Mouse (Mus musculus) liver, embryonic 14.5 days (tissue): ENCODE measurements around the gene Rbbp6. TPM values are rescaled to one million over a fixed set of nuclear protein-coding genes. Genes with fewer than 3 reads are reported as not detected.

ENCODE experiments used
- ATAC-seq: fragments of 200-750 bp; cut with Nextera tagmentation; 2 replicates; pipeline ENCODE4 v1.8.0; 2017; ENCODE audit warnings: moderate number of reproducible peaks, mild to moderate bottlenecking, moderate library complexity; ENCODE audit not compliant: insufficient read depth
- DNase-seq, 3 experiments: peaks; one replicate each; pipeline ENCODE4 v3.0.0-alpha.2; 2012 to 2013; ENCODE audit warnings: low read depth in 3 of 3, low spot score in 3 of 3
- H3K27ac ChIP-seq: fragments of 300-500 bp; sonication (generic); 2 replicates; pipeline ENCODE4 v1.5.1; 2014; ENCODE audit warnings: moderate library complexity, mild to moderate bottlenecking, control low read depth, inconsistent platforms
- H3K27me3 ChIP-seq: fragments of 300-500 bp; sonication (generic); 2 replicates; pipeline ENCODE4 v1.6.1; 2014; ENCODE audit warnings: mild to moderate bottlenecking, low read length, moderate library complexity; ENCODE audit not compliant: control insufficient read depth, insufficient read depth
- H3K36me3 ChIP-seq: fragments of 300-500 bp; sonication (generic); replicated peaks from 2 replicates; pipeline ENCODE4 v1.6.1; 2014; ENCODE audit warnings: low read depth; ENCODE audit not compliant: control insufficient read depth, insufficient read depth
- H3K4me1 ChIP-seq, 2 experiments: fragments of 200-500 bp in 1 of 2; fragments of 300-500 bp in 1 of 2; sonication (generic) in 1 of 2; replicated peaks; 2 replicates each; pipeline ENCODE4 v1.6.1; 2012 to 2014; ENCODE audit warnings: antibody characterized with exemption in 1 of 2, inconsistent platforms in 1 of 2, low read length in 1 of 2; ENCODE audit not compliant: control insufficient read depth in 2 of 2, insufficient read depth in 2 of 2
- H3K4me2 ChIP-seq: fragments of 300-500 bp; sonication (generic); 2 replicates; pipeline ENCODE4 v1.6.1; 2014; ENCODE audit warnings: low read depth, mild to moderate bottlenecking, control low read depth, moderate library complexity
- H3K4me3 ChIP-seq, 2 experiments: fragments of 200-500 bp in 1 of 2; fragments of 300-500 bp in 1 of 2; sonication (generic) in 1 of 2; 2 replicates each; pipeline ENCODE4 v1.5.1; 2012 to 2014; ENCODE audit warnings: low read depth in 2 of 2, low read length in 2 of 2, mild to moderate bottlenecking in 2 of 2, control low read depth in 1 of 2, inconsistent platforms in 1 of 2, moderate library complexity in 1 of 2; ENCODE audit not compliant: insufficient read depth in 1 of 2
- H3K9ac ChIP-seq: fragments of 300-500 bp; sonication (generic); replicated peaks from 2 replicates; pipeline ENCODE4 v1.6.1; 2014; ENCODE audit warnings: mild to moderate bottlenecking, control low read depth, moderate library complexity
- H3K9me3 ChIP-seq: fragments of 300-500 bp; sonication (generic); 2 replicates; pipeline ENCODE4 v1.6.1; 2016; ENCODE audit warnings: low read length, mixed read lengths; ENCODE audit not compliant: control insufficient read depth
- CTCF ChIP-seq: IDR thresholded peaks from 2 replicates; pipeline ENCODE4 v1.5.1; 2016; ENCODE audit warnings: antibody characterized with exemption, low read depth, control low read depth
- EP300 ChIP-seq: IDR thresholded peaks from 2 replicates; pipeline ENCODE4 v1.6.1; 2016; ENCODE audit warnings: antibody characterized with exemption, low read depth
- WGBS: fragments of 180-500 bp; shearing (Covaris S2); extraction: QIAGEN DNeasy Blood & Tissue Kit; methylation state at CpG from one replicate; pipeline ENCODE4 v1.1.7; 2014; ENCODE audit not compliant: insufficient replicate concordance; 5-methylcytosine and 5-hydroxymethylcytosine counted together
- polyA plus RNA-seq, 2 experiments: library from polyadenylated mRNA; depleted of rRNA in 1 of 2; stranded (reverse) in 1 of 2; unstranded in 1 of 2; fragments of >200 nt; fragmentation: Nextera tagmentation in 1 of 2; extraction: Ambion mirVana in 1 of 2; gene quantifications; 2 replicates each; pipeline versions ENCODE4 v1.2.1 to v1.2.3; 2012 to 2014

Rbbp6 gene
- polyA plus RNA-seq, 2 experiments, result 9.8 to 14.6 TPM

DNA sequence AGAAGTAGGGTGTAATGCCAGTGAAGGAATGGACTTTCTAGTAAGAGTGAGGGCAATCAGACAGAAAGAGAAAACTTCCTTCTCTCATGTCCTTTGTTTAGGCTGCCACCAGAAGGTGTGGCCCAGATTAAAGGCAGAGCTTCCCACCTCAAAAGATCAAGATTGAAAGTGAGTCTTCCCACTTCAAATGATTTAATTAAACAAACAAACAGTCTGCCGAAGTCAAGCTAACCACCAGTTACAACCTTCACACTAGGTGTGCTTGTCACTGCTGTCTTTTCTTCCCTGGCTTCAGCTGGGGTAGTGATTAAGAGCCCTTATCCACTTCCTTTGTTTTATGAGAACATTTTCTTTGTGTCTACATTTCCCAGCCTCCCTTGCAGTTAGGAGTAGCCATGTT, 33.3 kb upstream of the Rbbp6 start:
- no peak overlapping the region for H3K9ac ChIP-seq
- no peaks in the 10 kb centered on the region for H3K9me3 ChIP-seq
- no peaks in the 10 kb centered on the region for H3K27me3 ChIP-seq
- H3K36me3 ChIP-seq, result no peaks in the 10 kb centered on the region
- H3K27ac ChIP-seq, result no peak overlapping the region
- WGBS, result 33% methylated on average over 1 of the region's 1 CpGs
- no peak for DNase-seq
- TF ChIP-seq CTCF (no peak), EP300 (no peak)
- no peak overlapping the region for H3K4me3 ChIP-seq
- H3K4me2 ChIP-seq, result no peak overlapping the region
- no peak for ATAC-seq
- 0 out of 4 replicates have a peak, but pooled peaks cover 0 to 2% of the 10 kb centered on the region in 2 experiments for H3K4me1 ChIP-seq

GRCm38 (mm10) chr7:122936626-122937025, 28.9 kb upstream of the Rbbp6 start:
- Histone ChIP-seq H3K4me2 (no peak overlapping the region), H3K4me1 (peaks cover 0 to 8% of the 10 kb centered on the region in 2 experiments; a peak in 2 of 4 replicates), H3K27me3 (no peaks in the 10 kb centered on the region), H3K4me3 (no peak overlapping the region), H3K27ac (no peak overlapping the region), H3K36me3 (no peaks in the 10 kb centered on the region), H3K9me3 (no peaks in the 10 kb centered on the region), H3K9ac (no peak overlapping the region)
- no peak for ATAC-seq
- DNase-seq, result no peak
- TF ChIP-seq EP300 (no peak), CTCF (no peak)

- no peak for ATAC-seq
- Histone ChIP-seq H3K36me3 (no peaks in the 10 kb centered on the region), H3K9me3 (no peaks in the 10 kb centered on the region), H3K27ac (no peak overlapping the region), H3K4me3 (no peak overlapping the region), H3K27me3 (no peaks in the 10 kb centered on the region), H3K9ac (no peak overlapping the region), H3K4me1 (peaks cover 0 to 8% of the 10 kb centered on the region in 2 experiments; a peak in 2 of 4 replicates), H3K4me2 (no peak overlapping the region)
- DNase-seq, result no peak
- TF ChIP-seq EP300, result no peak
- no peak for TF ChIP-seq CTCF
- WGBS, result 65% methylated on average over 1 of the region's 1 CpGs
These were observed 27.3 kb upstream of the Rbbp6 start for GRCm38 (mm10) chr7:122938197-122938596.

GRCm38 (mm10) chr7:122939181-122939580, 26.3 kb upstream of the Rbbp6 start:
- Histone ChIP-seq H3K9me3 (no peaks in the 10 kb centered on the region), H3K4me1 (peaks cover 0 to 8% of the 10 kb centered on the region in 2 experiments; a peak in 2 of 4 replicates), H3K9ac (no peak overlapping the region), H3K4me2 (no peak overlapping the region), H3K36me3 (no peaks in the 10 kb centered on the region), H3K27me3 (no peaks in the 10 kb centered on the region), H3K27ac (no peak overlapping the region), H3K4me3 (no peak overlapping the region)
- ATAC-seq (no peak), DNase-seq (no peak)
- TF ChIP-seq EP300 (no peak), CTCF (no peak)
- 25% methylated on average over 3 of the region's 3 CpGs for WGBS

GRCm38 (mm10) chr7:122940371-122941075, 25.0 kb upstream of the Rbbp6 start:
- Histone ChIP-seq H3K4me2 (peak overlapping the region; percentile 20), H3K27me3 (no peaks in the 10 kb centered on the region), H3K27ac (no peak overlapping the region), H3K4me3 (peak overlapping the region in 1 of 2 experiments; percentile 17; a peak in 1 of 4 replicates), H3K9ac (no peak overlapping the region), H3K9me3 (no peaks in the 10 kb centered on the region), H3K4me1 (peaks cover 0 to 8% of the 10 kb centered on the region in 2 experiments; a peak in 2 of 4 replicates), H3K36me3 (no peaks in the 10 kb centered on the region)
- DNase-seq (no peak), ATAC-seq (no peak)
- WGBS, result 7% methylated on average over 12 of the region's 12 CpGs
- TF ChIP-seq EP300, result no peak
- no peak for TF ChIP-seq CTCF
